Mouse (Mus musculus) E14TG2a.4 (cell line): ENCODE data around the gene Top2b.

ENCODE experiments used
- H3K27me3 ChIP-seq: 2 replicates; pipeline ENCODE4 v1.6.1; 2014; ENCODE audit warnings: low read length, control low read depth; ENCODE audit not compliant: insufficient read depth
- H3K36me3 ChIP-seq: 2 replicates; pipeline ENCODE4 v1.6.1; 2014; ENCODE audit warnings: low read length, control low read depth; ENCODE audit not compliant: insufficient read depth
- H3K4me1 ChIP-seq: replicated peaks from 2 replicates; pipeline ENCODE4 v1.6.1; 2014; ENCODE audit warnings: low read depth, low read length, control low read depth
- H3K4me3 ChIP-seq: replicated peaks from 2 replicates; pipeline ENCODE4 v1.5.1; 2014; ENCODE audit warnings: mild to moderate bottlenecking, low read length
- H3K9me3 ChIP-seq: 2 replicates; pipeline ENCODE4 v1.6.1; 2014; ENCODE audit warnings: low read length, control low read depth
- CTCF ChIP-seq: conservative IDR thresholded peaks from 2 replicates; pipeline ENCODE4 v1.5.1; 2014; ENCODE audit warnings: low read length
- NANOG ChIP-seq: IDR thresholded peaks from 2 replicates; pipeline ENCODE4 v1.6.1; 2014; ENCODE audit warnings: borderline replicate concordance, low read length, mixed read lengths
- POU5F1 ChIP-seq: IDR thresholded peaks from 2 replicates; pipeline ENCODE4 v1.6.1; 2014; ENCODE audit warnings: low read length, borderline replicate concordance

The Top2b gene

GRCm38 (mm10) chr14:16433206-16433605 is 68.2 kb downstream of the Top2b start:
- H3K4me1 ChIP-seq = peaks cover 17% of the 10 kb centered on the region
- peaks cover 21% of the 10 kb centered on the region for H3K36me3 ChIP-seq
- H3K27me3 ChIP-seq = no peaks in the 10 kb centered on the region
- H3K4me3 ChIP-seq = no peak overlapping the region
- no peak for TF ChIP-seq NANOG
- no peak for TF ChIP-seq POU5F1
- no peak for TF ChIP-seq CTCF
- H3K9me3 ChIP-seq = peaks cover 34% of the 10 kb centered on the region

- Histone ChIP-seq H3K36me3 (peaks cover 21% of the 10 kb centered on the region), H3K4me3 (no peak overlapping the region), H3K27me3 (no peaks in the 10 kb centered on the region), H3K4me1 (peaks cover 13% of the 10 kb centered on the region), H3K9me3 (peaks cover 34% of the 10 kb centered on the region)
- TF ChIP-seq CTCF (peak; percentile 73), NANOG (peak; percentile 66), POU5F1 (no peak)
These were observed 69.6 kb downstream of the Top2b start for GRCm38 (mm10) chr14:16434396-16435171.

- Histone ChIP-seq H3K4me1 (peaks cover 13% of the 10 kb centered on the region), H3K4me3 (no peak overlapping the region), H3K27me3 (no peaks in the 10 kb centered on the region), H3K9me3 (peaks cover 29% of the 10 kb centered on the region), H3K36me3 (peaks cover under 1% of the 10 kb centered on the region; the same call in 1 of the 2 replicates)
- TF ChIP-seq POU5F1 (no peak), CTCF (no peak), NANOG (no peak)
These were observed 72.4 kb downstream of the Top2b start for GRCm38 (mm10) chr14:16437386-16437785.

- TF ChIP-seq CTCF (no peak), NANOG (no peak), POU5F1 (no peak)
- H3K4me3 ChIP-seq = no peak overlapping the region
These were observed 74.6 kb downstream of the Top2b start for GRCm38 (mm10) chr14:16439385-16440126.

GRCm38 (mm10) chr14:16444859-16445258 is 79.9 kb downstream of the Top2b start:
- no peaks in the 10 kb centered on the region; the same call in 1 of the 2 replicates for H3K9me3 ChIP-seq
- H3K36me3 ChIP-seq = no peaks in the 10 kb centered on the region
- no peaks in the 10 kb centered on the region for H3K27me3 ChIP-seq
- H3K4me1 ChIP-seq = peaks cover 5% of the 10 kb centered on the region; the same call in 1 of the 2 replicates
- TF ChIP-seq CTCF (no peak), POU5F1 (no peak), NANOG (no peak)
- no peak overlapping the region for H3K4me3 ChIP-seq

More at GRCm38 (mm10) chr14:16439385-16440126, 74.6 kb downstream of the Top2b start:
- peaks cover 5% of the 10 kb centered on the region; the same call in 1 of the 2 replicates for H3K4me1 ChIP-seq
- H3K27me3 ChIP-seq = no peaks in the 10 kb centered on the region
- H3K9me3 ChIP-seq = peaks cover 17% of the 10 kb centered on the region
- no peaks in the 10 kb centered on the region for H3K36me3 ChIP-seq

- H3K36me3 ChIP-seq = no peaks in the 10 kb centered on the region
- H3K4me3 ChIP-seq = no peak overlapping the region
- H3K9me3 ChIP-seq = no peaks in the 10 kb centered on the region; the same call in 1 of the 2 replicates
- no peaks in the 10 kb centered on the region for H3K27me3 ChIP-seq
- TF ChIP-seq POU5F1 (no peak), CTCF (peak; percentile 28)
- H3K4me1 ChIP-seq = peaks cover 5% of the 10 kb centered on the region; the same call in 1 of the 2 replicates
These were observed 82.6 kb downstream of the Top2b start for GRCm38 (mm10) chr14:16447587-16447986.

GRCm38 (mm10) chr14:16448269-16448987 is 83.4 kb downstream of the Top2b start:
- Histone ChIP-seq H3K9me3 (no peaks in the 10 kb centered on the region; the same call in 1 of the 2 replicates), H3K36me3 (no peaks in the 10 kb centered on the region), H3K27me3 (no peaks in the 10 kb centered on the region), H3K4me1 (peaks cover 5% of the 10 kb centered on the region; the same call in 1 of the 2 replicates), H3K4me3 (no peak overlapping the region)
- TF ChIP-seq NANOG = no peak
- no peak for TF ChIP-seq CTCF
- TF ChIP-seq POU5F1 = no peak
